Mouse (Mus musculus) naive thymus-derived CD4-positive, alpha-beta T cell, adult 5 months (primary cell): Measurements from ENCODE around the gene Acbd3. TPM values are rescaled to one million over a fixed set of nuclear protein-coding genes. Genes with fewer than 3 reads are reported as not detected.

Experiments used
- polyA plus RNA-seq: library from polyadenylated mRNA; unstranded; fragments of 100-300 nt; shearing (Covaris generic); gene quantifications from one replicate; pipeline ENCODE4 v1.2.1, GENCODE M21; 2017

Gene Acbd3
- 67.7 TPM for polyA plus RNA-seq

DNA sequence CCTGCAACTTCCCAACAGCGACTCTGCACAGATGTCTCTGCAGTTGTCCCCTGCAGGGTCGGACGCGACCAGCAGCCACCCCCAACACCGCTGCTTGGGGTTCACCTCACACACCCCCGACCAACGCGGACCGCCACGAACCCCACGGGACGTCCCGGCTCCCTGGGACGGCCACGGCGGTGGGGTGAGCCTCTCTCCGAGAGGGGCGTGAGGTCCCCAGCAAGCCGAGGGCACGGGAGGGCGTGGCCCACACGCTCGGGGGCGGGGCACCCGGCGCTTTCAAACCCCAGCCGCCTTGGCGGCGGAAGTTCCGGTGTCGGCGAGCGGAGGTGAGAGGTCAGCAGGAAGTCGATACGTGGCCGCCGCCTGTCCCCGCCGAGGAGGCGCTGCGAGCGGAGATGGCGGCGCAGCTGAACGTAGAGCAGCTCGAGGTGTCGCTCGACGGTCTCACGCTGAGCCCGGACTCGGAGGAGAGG lies at the start of gene Acbd3:
Gene Acbd3, plus strand, starts transcription at position 340 of the 476 bp plus-strand sequence.

GRCm38 (mm10) chr1:180696626-180697352 lies 29.1 kb upstream of the Acbd3 start, which contains the start of gene Mixl1:
Gene Mixl1 (minus strand): TSS chr1:180697034.

Other genes starting within 250 kb of the Acbd3 start
- gene Stum, start 242.5 kb upstream of the Acbd3 start, polyA plus RNA-seq, result not detected
- 57.8 TPM for gene Parp1, start 157.1 kb upstream of the Acbd3 start, polyA plus RNA-seq
- 22.0 TPM for gene Lin9, start 84.9 kb upstream of the Acbd3 start, polyA plus RNA-seq
- not detected for gene Mixl1, start 29.0 kb upstream of the Acbd3 start, polyA plus RNA-seq
- 1,299 TPM for gene H3f3a, start 87.9 kb downstream of the Acbd3 start, polyA plus RNA-seq
- gene Sde2, start 125.1 kb downstream of the Acbd3 start, polyA plus RNA-seq, result 80.3 TPM
- not detected for gene Lefty2, start 167.1 kb downstream of the Acbd3 start, polyA plus RNA-seq
- gene Pycr2, start 178.2 kb downstream of the Acbd3 start, polyA plus RNA-seq, result 163 TPM
- 0.78 TPM for gene Lefty1, start 209.0 kb downstream of the Acbd3 start, polyA plus RNA-seq
- gene Tmem63a, start 216.3 kb downstream of the Acbd3 start, polyA plus RNA-seq, result 59.2 TPM